Mouse (Mus musculus) gonadal fat pad, adult 2 months (tissue): ENCODE measurements at regions not wholly inside any gene's neighbourhood (a gene's known extent, or its start where the extent isn't known, plus 50 kb on each side); places are given as distances from the start of the nearest gene placed in this dataset.

Experiments used
- DNase-seq: peaks from one replicate; pipeline ENCODE4 v3.0.0-alpha.2; 2012; ENCODE audit warnings: low read depth

- no peak for DNase-seq
Measured at GRCm38 (mm10) chr2:61100854-61101253, 137.9 kb upstream of the Rbms1 start.

- no peak for DNase-seq
Measured at GRCm38 (mm10) chr2:61088501-61088900, 125.5 kb upstream of the Rbms1 start.

- DNase-seq: no peak
Measured at GRCm38 (mm10) chr2:61084835-61085234, 121.8 kb upstream of the Rbms1 start.

- no peak for DNase-seq
Measured at GRCm38 (mm10) chr2:61083100-61083499, 120.1 kb upstream of the Rbms1 start.

- DNase-seq: no peak
Measured at GRCm38 (mm10) chr2:61082640-61083039, 119.6 kb upstream of the Rbms1 start.

- DNase-seq: no peak
Measured at GRCm38 (mm10) chr2:61080006-61080405, 117.0 kb upstream of the Rbms1 start.

GRCm38 (mm10) chr2:61071025-61071424 lies 108.0 kb upstream of the Rbms1 start:
- DNase-seq: no peak

- peak; percentile 66 for DNase-seq
Measured at GRCm38 (mm10) chr2:61067877-61068276, 104.9 kb upstream of the Rbms1 start.

GRCm38 (mm10) chr2:61062125-61062524 lies 99.1 kb upstream of the Rbms1 start:
- DNase-seq: no peak

- DNase-seq: no peak
Measured at GRCm38 (mm10) chr2:61060906-61061305, 97.9 kb upstream of the Rbms1 start.

- DNase-seq: no peak
Measured at GRCm38 (mm10) chr2:61058545-61059235, 95.7 kb upstream of the Rbms1 start.

- DNase-seq: no peak
Measured at GRCm38 (mm10) chr2:61052296-61052695, 89.3 kb upstream of the Rbms1 start.

- no peak for DNase-seq
Measured at GRCm38 (mm10) chr2:61051808-61052207, 88.8 kb upstream of the Rbms1 start.

- DNase-seq: no peak
Measured at GRCm38 (mm10) chr2:61046111-61046767, 83.2 kb upstream of the Rbms1 start.

- no peak for DNase-seq
Measured at GRCm38 (mm10) chr2:61045467-61045866, 82.5 kb upstream of the Rbms1 start.

GRCm38 (mm10) chr2:61032920-61033319 lies 69.9 kb upstream of the Rbms1 start:
- DNase-seq: no peak

- no peak for DNase-seq
Measured at GRCm38 (mm10) chr2:61029706-61030105, 66.7 kb upstream of the Rbms1 start.

GRCm38 (mm10) chr2:61028578-61028977 lies 65.6 kb upstream of the Rbms1 start:
- peak; percentile 70 for DNase-seq

- DNase-seq: no peak
Measured at GRCm38 (mm10) chr2:61027686-61028085, 64.7 kb upstream of the Rbms1 start.

GRCm38 (mm10) chr2:61022411-61022810 lies 59.4 kb upstream of the Rbms1 start:
- DNase-seq: no peak

- DNase-seq: no peak
Measured at GRCm38 (mm10) chr2:61020791-61021190, 57.8 kb upstream of the Rbms1 start.

- no peak for DNase-seq
Measured at GRCm38 (mm10) chr2:61013006-61013405, 50.0 kb upstream of the Rbms1 start.
